Mouse (Mus musculus): Measurements from ENCODE around the gene Nudt2. TPM values are rescaled to one million over a fixed set of nuclear protein-coding genes. Genes with fewer than 3 reads are reported as not detected.

Nudt2 gene
- total RNA-seq, 1 experiment from 2014 or later, result 21.6 TPM

- ATAC-seq (replicated peaks; ENCODE audit: low read depth, poor library complexity, severe bottlenecking), result no peak
Measured at GRCm38 (mm10) chr4:41517233-41517632, 52.3 kb downstream of the Nudt2 start, which contains the start of gene 1110017D15Rik. Gene 1110017D15Rik, minus strand, starts transcription at chr4:41517333.

- no peak for ATAC-seq (replicated peaks; ENCODE audit: low read depth, poor library complexity, severe bottlenecking)
Measured at GRCm38 (mm10) chr4:41518349-41518748, 53.4 kb downstream of the Nudt2 start.

GRCm38 (mm10) chr4:41519195-41519594, 54.2 kb downstream of the Nudt2 start:
- ATAC-seq (replicated peaks; ENCODE audit: low read depth, poor library complexity, severe bottlenecking), result no peak

GRCm38 (mm10) chr4:41520641-41521040, 55.7 kb downstream of the Nudt2 start:
- ATAC-seq (replicated peaks; ENCODE audit: low read depth, poor library complexity, severe bottlenecking), result no peak

DNA sequence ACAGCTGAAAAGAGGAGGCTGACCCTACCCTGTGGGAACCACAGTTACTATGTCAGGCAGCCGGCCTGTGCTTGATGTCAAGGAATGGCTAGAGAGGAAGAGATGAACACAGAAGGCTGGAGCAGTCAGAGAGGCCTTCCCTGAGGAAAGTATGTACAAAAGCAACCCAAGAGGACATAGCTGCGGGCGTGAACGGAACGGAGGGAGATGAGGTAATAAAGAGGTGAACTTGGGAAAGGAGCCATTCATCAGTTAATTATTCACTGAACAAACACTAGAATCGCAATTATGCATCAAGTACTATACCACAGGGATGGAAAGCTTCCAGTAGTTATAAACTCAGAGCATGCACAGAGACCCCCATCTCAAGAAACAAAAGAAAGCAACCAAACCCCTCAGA, 57.2 kb downstream of the Nudt2 start:
- ATAC-seq (replicated peaks; ENCODE audit: low read depth, poor library complexity, severe bottlenecking), result no peak

DNA sequence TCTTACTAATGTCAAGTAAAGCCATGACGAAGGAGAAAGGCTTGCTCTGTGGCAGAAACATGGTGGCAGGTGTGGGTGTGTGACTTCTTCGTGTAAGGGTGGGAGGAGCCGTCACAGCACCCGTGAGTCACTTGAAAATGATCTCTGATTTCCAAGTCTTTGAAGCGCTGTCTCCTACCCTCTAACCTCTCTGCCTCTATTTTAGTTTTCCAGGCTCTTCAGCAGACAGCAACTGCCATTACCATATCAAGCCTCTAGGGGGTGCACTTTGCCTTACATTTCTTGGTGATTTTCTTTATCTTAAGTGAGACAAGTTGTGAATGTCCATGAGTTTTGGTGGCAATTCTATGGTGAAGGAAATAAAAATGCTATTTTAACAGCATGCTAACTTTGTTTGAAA, 57.8 kb downstream of the Nudt2 start:
- peak; percentile 58; the same call in 1 of the 2 replicates for ATAC-seq (replicated peaks; ENCODE audit: low read depth, poor library complexity, severe bottlenecking)

DNA sequence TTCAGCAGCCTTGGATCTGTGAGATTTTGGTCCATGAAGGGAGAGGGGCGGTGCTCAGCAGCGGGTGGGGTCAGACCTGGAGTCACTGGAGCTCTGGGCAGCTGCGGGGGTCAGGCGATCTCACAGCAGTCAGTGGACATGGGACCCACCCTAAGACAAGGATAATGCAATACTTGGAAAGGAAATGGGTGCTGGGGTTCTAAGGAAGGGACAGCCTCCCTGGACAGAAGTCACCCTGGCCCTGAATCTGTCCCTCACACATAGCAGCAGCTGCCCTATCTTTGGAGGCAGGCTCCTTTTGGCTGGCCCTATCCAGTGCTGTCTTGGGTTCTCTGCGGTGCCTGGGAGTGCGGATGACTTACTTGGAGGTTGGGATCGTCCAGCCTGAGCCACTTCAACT, 58.9 kb downstream of the Nudt2 start:
- no peak for ATAC-seq (replicated peaks; ENCODE audit: low read depth, poor library complexity, severe bottlenecking)

DNA sequence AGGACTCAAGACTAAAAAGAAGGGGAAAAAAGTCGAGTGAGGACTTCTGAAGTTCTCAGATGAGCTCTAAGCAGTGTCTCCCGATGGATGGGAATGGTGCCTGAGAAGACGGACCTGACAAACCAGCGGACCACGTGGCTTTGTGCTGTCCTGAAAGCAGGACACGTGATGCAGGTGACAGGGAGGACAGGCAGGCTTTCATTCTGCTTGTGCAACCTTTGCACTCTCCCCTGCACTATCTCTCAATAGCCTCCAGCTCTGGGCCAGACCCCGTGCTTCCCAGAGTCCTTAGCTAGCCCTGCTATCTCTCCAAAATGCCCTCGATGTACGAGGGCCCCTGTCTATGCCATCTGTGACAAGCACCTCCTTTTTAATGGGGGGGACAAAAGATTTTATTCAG, 59.9 kb downstream of the Nudt2 start:
- no peak for ATAC-seq (replicated peaks; ENCODE audit: low read depth, poor library complexity, severe bottlenecking)

DNA sequence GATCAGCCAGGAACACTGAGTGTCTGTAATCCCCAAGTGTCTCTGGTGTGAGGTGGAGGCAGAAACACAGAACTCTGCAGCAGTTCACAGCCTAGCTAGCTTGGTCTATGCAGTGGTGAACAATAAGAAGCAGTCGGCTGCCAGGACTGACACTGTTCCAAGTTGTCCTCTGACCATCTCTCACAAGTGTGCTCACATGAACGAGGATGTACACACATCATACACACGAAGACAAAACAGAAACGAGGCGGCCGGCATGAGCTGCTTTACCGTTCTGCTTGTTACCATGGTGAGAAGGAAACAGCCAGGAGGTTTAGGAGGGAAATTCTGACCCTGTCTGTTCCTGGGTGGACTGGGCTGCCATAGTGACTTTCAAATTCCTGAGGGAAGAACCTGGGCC, 61.6 kb downstream of the Nudt2 start:
- ATAC-seq (replicated peaks; ENCODE audit: low read depth, poor library complexity, severe bottlenecking), result no peak

GRCm38 (mm10) chr4:41527076-41527475, 62.1 kb downstream of the Nudt2 start:
- no peak for ATAC-seq (replicated peaks; ENCODE audit: low read depth, poor library complexity, severe bottlenecking)

- ATAC-seq (replicated peaks; ENCODE audit: low read depth, poor library complexity, severe bottlenecking), result no peak
Measured at GRCm38 (mm10) chr4:41527996-41528395, 63.0 kb downstream of the Nudt2 start.

Other genes with a start within 250 kb of the Nudt2 start
- gene Ubap2, start 190.0 kb upstream of the Nudt2 start, total RNA-seq (2017), result 33.4 and 39.6 TPM in 2 replicates
- 30.6 and 37.8 TPM in 2 replicates for gene Dcaf12, start 150.3 kb upstream of the Nudt2 start, total RNA-seq (2017)
- gene Ubap1, start 116.2 kb upstream of the Nudt2 start, total RNA-seq (2017), result 28.9 and 44.8 TPM in 2 replicates
- gene Kif24, start 264 bp upstream of the Nudt2 start, total RNA-seq (2017), result 10.0 and 22.2 TPM in 2 replicates
- 0.09 TPM in 1 of 2 replicates, not detected in the other for gene AI464131, start 37.9 kb downstream of the Nudt2 start, total RNA-seq (2017)
- 0.58 TPM in 1 of 2 replicates, not detected in the other for gene 1110017D15Rik, start 52.2 kb downstream of the Nudt2 start, total RNA-seq (2017)
- 0.64 and 3.2 TPM in 2 replicates for gene Fam219a, start 104.4 kb downstream of the Nudt2 start, total RNA-seq (2017)
- not detected in 2 replicates for gene Dnaic1, start 104.6 kb downstream of the Nudt2 start, total RNA-seq (2017)
- not detected in 2 replicates for gene Enho, start 175.2 kb downstream of the Nudt2 start, total RNA-seq (2017)
- gene Cntfr, start 231.9 kb downstream of the Nudt2 start, total RNA-seq (2017), result not detected in 2 replicates
- 104 and 110 TPM in 2 replicates for gene Il11ra1, start 234.8 kb downstream of the Nudt2 start, total RNA-seq (2017)
- gene Rpp25l, start 248.4 kb downstream of the Nudt2 start, total RNA-seq (2017), result 22.8 and 28.2 TPM in 2 replicates

Measured in common myeloid progenitor, adult 5-6 weeks (primary cell).